Mouse (Mus musculus) limb, embryonic 11.5 days (tissue): ENCODE data around the gene Irs3. TPM values are rescaled to one million over a fixed set of nuclear protein-coding genes. Genes with fewer than 3 reads are reported as not detected.

Experiments
- ATAC-seq: fragments of 200-750 bp; cut with Nextera tagmentation; 2 replicates; pipeline ENCODE4 v1.8.0; 2017; ENCODE audit warnings: low read depth; ENCODE audit not compliant: insufficient number of reproducible peaks, low FRiP score, low TSS enrichment
- DNase-seq: peaks from one replicate; pipeline ENCODE4 v3.0.0-alpha.2; 2015; ENCODE audit warnings: low spot score
- H3K27ac ChIP-seq: fragments of 300-500 bp; sonication (generic); replicated peaks from 2 replicates; pipeline ENCODE4 v1.5.1; 2014; ENCODE audit warnings: low read depth, mild to moderate bottlenecking, low read length
- H3K27me3 ChIP-seq: fragments of 300-500 bp; sonication (generic); 2 replicates; pipeline ENCODE4 v1.6.1; 2014; ENCODE audit warnings: mild to moderate bottlenecking, low read length, mixed read lengths; ENCODE audit not compliant: control insufficient read depth, insufficient read depth
- H3K36me3 ChIP-seq: fragments of 300-500 bp; sonication (generic); 2 replicates; pipeline ENCODE4 v1.6.1; 2014; ENCODE audit warnings: mild to moderate bottlenecking, low read length, moderate library complexity, mixed read lengths; ENCODE audit not compliant: control insufficient read depth, insufficient read depth
- H3K4me1 ChIP-seq: fragments of 300-500 bp; sonication (generic); 2 replicates; pipeline ENCODE4 v1.6.1; 2014; ENCODE audit warnings: low read length, mixed read lengths; ENCODE audit not compliant: control insufficient read depth, insufficient read depth
- H3K4me2 ChIP-seq: fragments of 300-500 bp; sonication (generic); 2 replicates; pipeline ENCODE4 v1.6.1; 2014; ENCODE audit warnings: low read depth, mild to moderate bottlenecking, moderate library complexity; ENCODE audit not compliant: severe bottlenecking
- H3K4me3 ChIP-seq: fragments of 300-500 bp; sonication (generic); 2 replicates; pipeline ENCODE4 v1.5.1; 2014; ENCODE audit warnings: low read depth, low read length
- H3K9ac ChIP-seq: fragments of 300-500 bp; sonication (generic); 2 replicates; pipeline ENCODE4 v1.6.1; 2014; ENCODE audit warnings: mild to moderate bottlenecking, low read length
- H3K9me3 ChIP-seq: fragments of 300-500 bp; sonication (generic); 2 replicates; pipeline ENCODE4 v1.6.1; 2016; ENCODE audit warnings: low read length; ENCODE audit not compliant: control insufficient read depth
- WGBS: fragments of 180-500 bp; shearing (Covaris S2); extraction: QIAGEN DNeasy Blood & Tissue Kit; methylation state at CpG from one replicate; pipeline ENCODE4 v1.1.7; 2014; 5-methylcytosine and 5-hydroxymethylcytosine counted together
- polyA plus RNA-seq: library from polyadenylated mRNA; unstranded; fragments of >200 nt; fragmentation: Nextera tagmentation; extraction: Ambion mirVana; gene quantifications from 2 replicates; pipeline ENCODE4 v1.2.1, GENCODE M21; 2014

Irs3 gene
- polyA plus RNA-seq, 1 experiment from 2014 or later = 0.47 TPM

GRCm38 (mm10) chr5:137598100-137598826 is 47.3 kb downstream of the Irs3 start:
- Histone ChIP-seq H3K9ac (no peak overlapping the region), H3K27me3 (no peaks in the 10 kb centered on the region), H3K4me1 (peaks cover 17% of the 10 kb centered on the region), H3K36me3 (no peaks in the 10 kb centered on the region), H3K4me2 (no peak overlapping the region), H3K27ac (no peak overlapping the region), H3K4me3 (no peak overlapping the region), H3K9me3 (no peaks in the 10 kb centered on the region)
- DNase-seq (no peak), ATAC-seq (no peak)
- 91% methylated on average over 2 of the region's 2 CpGs for WGBS

- Histone ChIP-seq H3K27ac (no peak overlapping the region), H3K9me3 (no peaks in the 10 kb centered on the region), H3K4me2 (no peak overlapping the region), H3K9ac (no peak overlapping the region), H3K36me3 (no peaks in the 10 kb centered on the region), H3K27me3 (no peaks in the 10 kb centered on the region), H3K4me3 (no peak overlapping the region), H3K4me1 (peaks cover 15% of the 10 kb centered on the region)
- no peak for DNase-seq
- ATAC-seq = no peak
- WGBS = 90% methylated on average over 6 of the region's 6 CpGs
Measured at GRCm38 (mm10) chr5:137597625-137598024, 47.9 kb downstream of the Irs3 start.

GRCm38 (mm10) chr5:137596601-137597261 is 48.8 kb downstream of the Irs3 start:
- Histone ChIP-seq H3K27ac (0 out of 2 replicates have a peak overlapping the region, but pooled peaks have one; percentile 14), H3K9me3 (no peaks in the 10 kb centered on the region), H3K9ac (no peak overlapping the region), H3K4me1 (peaks cover 11% of the 10 kb centered on the region), H3K4me2 (peak overlapping the region; percentile 20; the same call in 1 of the 2 replicates), H3K27me3 (no peaks in the 10 kb centered on the region), H3K4me3 (no peak overlapping the region), H3K36me3 (no peaks in the 10 kb centered on the region)
- DNase-seq (no peak), ATAC-seq (no peak)
- 28% methylated on average over 30 of the region's 30 CpGs for WGBS

GRCm38 (mm10) chr5:137595921-137596320 is 49.6 kb downstream of the Irs3 start:
- Histone ChIP-seq H3K4me3 (no peak overlapping the region), H3K4me2 (no peak overlapping the region), H3K27ac (no peak overlapping the region), H3K9me3 (no peaks in the 10 kb centered on the region), H3K36me3 (no peaks in the 10 kb centered on the region), H3K27me3 (no peaks in the 10 kb centered on the region), H3K4me1 (peaks cover 11% of the 10 kb centered on the region), H3K9ac (no peak overlapping the region)
- DNase-seq (no peak), ATAC-seq (no peak)
- WGBS = 83% methylated on average over 7 of the region's 7 CpGs

Other genes with a start within 250 kb of the Irs3 start
- 0.13 TPM in 1 of 2 replicates, not detected in the other for gene Zan, start 168.7 kb downstream of the Irs3 start, polyA plus RNA-seq
- gene Pop7, start 143.2 kb downstream of the Irs3 start, polyA plus RNA-seq = 51.1 and 59.3 TPM in 2 replicates
- gene Gigyf1, start 127.2 kb downstream of the Irs3 start, polyA plus RNA-seq = 13.7 and 14.1 TPM in 2 replicates
- gene Epo, start 112.5 kb downstream of the Irs3 start, polyA plus RNA-seq = 0.54 and 0.67 TPM in 2 replicates
- 352 and 360 TPM in 2 replicates for gene Gnb2, start 112.2 kb downstream of the Irs3 start, polyA plus RNA-seq
- not detected in 2 replicates for gene Actl6b, start 92.2 kb downstream of the Irs3 start, polyA plus RNA-seq
- gene Tfr2, start 75.9 kb downstream of the Irs3 start, polyA plus RNA-seq = 0.67 and 0.84 TPM in 2 replicates
- gene Mospd3, start 44.7 kb downstream of the Irs3 start, polyA plus RNA-seq = 20.4 and 21.4 TPM in 2 replicates
- 150 TPM in 2 replicates for gene Pcolce, start 31.9 kb downstream of the Irs3 start, polyA plus RNA-seq
- 0.11 and 0.24 TPM in 2 replicates for gene Fbxo24, start 16.7 kb downstream of the Irs3 start, polyA plus RNA-seq
- 31.1 and 35.3 TPM in 2 replicates for gene Lrch4, start 16.6 kb downstream of the Irs3 start, polyA plus RNA-seq
- 6.5 and 11.5 TPM in 2 replicates for gene Gm20605, start 16.5 kb downstream of the Irs3 start, polyA plus RNA-seq
- gene Sap25, start 4.4 kb downstream of the Irs3 start, polyA plus RNA-seq = 8.2 and 9.2 TPM in 2 replicates
- 14.1 and 15.4 TPM in 2 replicates for gene Agfg2, start 39.0 kb upstream of the Irs3 start, polyA plus RNA-seq
- 1.2 and 1.8 TPM in 2 replicates for gene Nyap1, start 95.9 kb upstream of the Irs3 start, polyA plus RNA-seq
- 96.0 and 101 TPM in 2 replicates for gene Tsc22d4, start 100.0 kb upstream of the Irs3 start, polyA plus RNA-seq
- 61.4 and 62.0 TPM in 2 replicates for gene Ppp1r35, start 133.1 kb upstream of the Irs3 start, polyA plus RNA-seq
- 12.0 and 12.2 TPM in 2 replicates for gene Mepce, start 141.9 kb upstream of the Irs3 start, polyA plus RNA-seq
- 19.6 and 20.1 TPM in 2 replicates for gene Zcwpw1, start 142.1 kb upstream of the Irs3 start, polyA plus RNA-seq
- gene Pilra, start 190.6 kb upstream of the Irs3 start, polyA plus RNA-seq = 0.24 and 0.43 TPM in 2 replicates
- gene Pilrb1, start 212.4 kb upstream of the Irs3 start, polyA plus RNA-seq = 0.13 TPM in 1 of 2 replicates, not detected in the other
- gene Pilrb2, start 226.1 kb upstream of the Irs3 start, polyA plus RNA-seq = not detected in 2 replicates